Mouse (Mus musculus) layer of hippocampus, adult 18-20 months (tissue): ENCODE measurements around the gene Mtch1. TPM values are rescaled to one million over a fixed set of nuclear protein-coding genes. Genes with fewer than 3 reads are reported as not detected.
"Not testable (repeated sequence)": the region's sequence is repeated elsewhere in the genome, so short reads cannot be mapped to it uniquely, and the experiment has no call there.

Source experiments
- DNase-seq, 2 experiments: peaks; one replicate each; pipeline ENCODE4 v3.0.0; 2022; ENCODE audit warnings: low spot score in 2 of 2
- long read RNA-seq: library from polyadenylated mRNA; stranded (forward); transcript quantifications from one replicate; pipeline ENCODE4 v2.0.0, GENCODE M21; 2021
- total RNA-seq, 2 experiments: library from RNA; stranded (reverse); gene quantifications; 2 replicates each; pipeline ENCODE4 v1.2.3; 2021

Mtch1 gene
- total RNA-seq, result 100 to 1,000 TPM; 644 to 648 TPM
- long read RNA-seq, transcript Mtch1-217 (12 exons, 1,660 nt), result minor isoform, 33 of 1,067 reads
- long read RNA-seq, transcript Mtch1-202 (12 exons, 1,897 nt), result minor isoform, 246 of 1,067 reads
- long read RNA-seq, transcript Mtch1-211 (12 exons, 1,653 nt), result minor isoform, 92 of 1,067 reads
- long read RNA-seq, transcript Mtch1-201 (12 exons, 1,952 nt), result major isoform, 583 of 1,067 reads
- long read RNA-seq, partial matches to known transcripts, result 29 of 1,067 reads
- long read RNA-seq, other reads (novel, unspliced or antisense), result 31 of 1,067 reads

DNA sequence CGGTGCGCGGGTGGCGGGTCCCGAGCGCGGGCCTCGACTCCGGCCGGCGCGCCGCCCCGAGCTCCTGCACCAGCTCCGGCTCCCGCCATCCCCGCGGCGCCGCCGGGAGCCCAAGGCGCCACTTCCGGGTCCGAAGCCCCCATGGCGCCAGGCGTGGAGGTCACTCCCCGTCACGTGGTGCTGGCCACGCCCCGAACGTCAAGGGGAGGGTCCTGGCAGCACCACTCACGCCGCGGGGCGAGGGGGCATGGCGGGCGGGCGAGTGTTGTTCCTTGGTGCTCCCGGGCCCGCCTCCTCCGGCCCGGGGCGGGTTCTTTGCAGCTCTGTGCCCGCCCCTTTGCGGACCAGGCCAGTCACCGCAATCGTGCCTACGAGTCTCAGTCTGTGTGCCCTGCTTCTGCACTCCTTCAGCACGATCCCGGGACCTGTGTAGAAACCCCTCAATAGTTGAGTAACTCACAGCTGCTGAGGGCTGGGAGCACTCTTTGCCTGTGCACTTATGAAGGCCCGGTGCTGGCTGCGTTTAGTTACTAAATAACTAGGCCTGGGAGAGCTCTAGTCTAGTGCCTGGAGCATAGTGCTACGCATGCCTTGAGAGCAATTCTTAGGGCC, at the start of gene Mtch1:
Mtch1 (minus strand) TSS at position 290 of the 612 bp plus-strand sequence.
- DNase-seq, result peak; percentile 95 to 98

DNA sequence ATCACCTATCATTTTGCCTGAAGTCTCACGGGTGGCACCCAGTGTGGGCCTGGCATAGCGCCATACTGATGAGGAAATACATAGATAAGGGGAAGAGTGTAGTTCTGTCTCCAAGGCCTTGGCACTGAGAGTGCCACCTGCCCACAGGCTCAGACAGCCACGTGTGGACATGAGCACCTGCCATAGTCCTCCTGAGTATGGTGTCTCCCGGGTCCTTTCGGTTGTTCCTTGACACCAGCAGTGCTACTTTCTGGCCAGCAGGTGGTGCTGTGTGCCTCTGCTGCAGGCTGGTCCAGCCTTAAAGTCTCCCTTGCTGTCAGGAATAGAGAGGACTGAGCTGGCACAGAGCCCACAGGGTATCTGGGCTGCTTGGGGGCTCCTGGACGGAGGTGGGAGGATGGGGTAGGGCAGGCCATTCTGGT, 49.1 kb upstream of the Mtch1 start:
- peak; percentile 59 to 83 for DNase-seq

DNA sequence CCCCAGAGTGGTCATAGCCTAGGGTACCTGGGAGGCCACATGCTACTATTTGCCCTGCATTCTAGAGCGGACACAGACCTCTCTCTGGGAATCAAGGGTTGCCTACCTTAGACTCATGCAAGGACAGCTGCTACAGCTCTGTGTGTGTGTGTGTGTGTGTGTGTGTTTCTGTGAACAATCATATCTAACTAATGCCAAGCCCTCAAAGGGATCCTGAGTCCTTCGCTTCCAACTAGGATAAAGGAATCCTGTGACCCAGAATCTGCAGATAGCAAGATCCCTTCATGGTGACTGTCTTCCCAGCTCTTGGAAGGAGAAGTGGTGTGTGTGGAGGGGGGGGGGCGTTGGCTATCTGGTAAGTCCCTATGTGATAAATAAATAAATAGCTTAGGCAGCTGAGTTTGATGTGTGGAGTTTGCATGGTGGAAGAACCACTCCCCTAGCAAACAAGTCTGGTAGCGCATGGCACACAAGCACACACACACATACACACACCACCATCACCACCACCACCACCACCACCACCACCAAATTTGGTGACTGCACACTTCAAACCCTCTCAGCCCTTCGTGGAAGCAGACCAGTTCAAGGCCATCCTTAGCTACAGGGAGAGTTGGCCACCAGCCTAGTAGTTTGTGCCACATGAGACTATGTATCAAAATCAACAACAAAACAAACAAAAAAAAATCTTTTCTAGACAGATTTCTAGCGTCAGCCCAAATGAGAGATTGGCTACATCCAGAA, 48.5 kb upstream of the Mtch1 start:
- no peak for DNase-seq

DNA sequence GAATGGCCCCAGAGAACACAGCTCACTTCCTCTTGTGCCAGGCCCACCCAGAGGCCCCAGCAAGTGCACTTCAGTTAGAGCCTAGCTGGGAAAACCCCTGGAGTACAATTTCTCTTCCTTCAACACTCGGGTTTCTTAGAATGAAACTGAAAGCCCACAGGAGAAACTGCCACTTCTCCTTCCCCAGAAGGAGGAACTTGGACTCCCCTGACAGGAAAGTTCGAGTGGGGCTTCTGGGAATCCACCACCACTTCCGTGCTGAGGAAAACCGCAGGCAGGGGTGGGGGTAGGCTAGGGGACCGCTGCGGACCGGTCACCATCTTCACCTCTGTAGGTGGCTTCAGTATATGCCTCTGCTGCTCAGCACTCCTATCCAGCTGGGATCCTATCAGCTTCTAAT, 47.6 kb upstream of the Mtch1 start:
- no peak for DNase-seq

DNA sequence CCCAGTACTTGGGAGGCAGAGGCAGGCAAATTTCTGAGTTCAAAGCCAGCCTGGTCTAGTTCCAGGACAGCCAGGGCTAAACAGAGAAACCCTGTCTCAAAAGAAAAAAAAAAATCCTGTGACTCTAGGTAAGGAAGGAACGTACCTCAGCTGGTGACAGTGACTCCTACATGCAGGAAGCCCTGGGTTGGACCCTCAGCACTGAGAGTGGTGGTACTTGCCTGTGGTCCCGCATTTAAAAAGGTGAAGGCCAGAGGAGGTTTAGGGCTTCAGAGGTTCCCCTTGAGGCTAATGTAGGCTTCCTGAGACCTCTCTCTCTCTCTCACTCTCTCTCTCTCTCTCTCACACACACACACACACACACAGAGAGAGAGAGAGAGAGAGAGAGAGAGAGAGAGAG, 47.0 kb upstream of the Mtch1 start:
- not testable (repeated sequence) for DNase-seq

DNA sequence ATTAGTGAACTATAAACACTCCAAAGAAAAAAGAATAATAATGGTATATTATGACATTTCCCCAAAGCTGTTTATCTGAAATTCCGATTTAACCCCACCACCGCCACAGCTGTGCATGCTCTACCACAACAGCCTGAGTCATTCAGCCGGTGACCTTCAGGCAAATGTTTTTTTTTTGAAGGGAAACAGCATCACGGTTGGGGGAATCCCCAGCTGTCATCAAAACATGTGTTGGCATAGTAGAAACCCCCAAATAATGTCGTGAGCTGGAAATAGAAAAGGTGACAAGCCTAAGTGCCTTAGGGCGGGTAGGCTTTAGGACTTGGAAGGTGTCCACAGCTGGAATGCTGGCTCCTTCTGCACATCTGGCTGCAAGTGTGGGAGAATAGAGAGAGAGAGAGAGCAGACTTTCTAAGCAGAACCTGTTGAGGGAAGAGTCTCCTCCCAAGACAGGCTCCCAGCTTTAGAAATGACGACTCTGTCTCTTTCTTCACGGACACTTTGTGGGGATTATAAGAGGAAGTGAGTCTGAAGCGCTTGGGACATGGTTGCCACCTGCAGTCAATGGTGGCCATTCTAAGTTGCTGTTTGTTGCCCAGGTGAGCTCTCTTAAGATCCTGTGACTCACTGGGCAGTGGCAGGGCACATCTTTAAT, 46.5 kb upstream of the Mtch1 start:
- DNase-seq, result no peak

DNA sequence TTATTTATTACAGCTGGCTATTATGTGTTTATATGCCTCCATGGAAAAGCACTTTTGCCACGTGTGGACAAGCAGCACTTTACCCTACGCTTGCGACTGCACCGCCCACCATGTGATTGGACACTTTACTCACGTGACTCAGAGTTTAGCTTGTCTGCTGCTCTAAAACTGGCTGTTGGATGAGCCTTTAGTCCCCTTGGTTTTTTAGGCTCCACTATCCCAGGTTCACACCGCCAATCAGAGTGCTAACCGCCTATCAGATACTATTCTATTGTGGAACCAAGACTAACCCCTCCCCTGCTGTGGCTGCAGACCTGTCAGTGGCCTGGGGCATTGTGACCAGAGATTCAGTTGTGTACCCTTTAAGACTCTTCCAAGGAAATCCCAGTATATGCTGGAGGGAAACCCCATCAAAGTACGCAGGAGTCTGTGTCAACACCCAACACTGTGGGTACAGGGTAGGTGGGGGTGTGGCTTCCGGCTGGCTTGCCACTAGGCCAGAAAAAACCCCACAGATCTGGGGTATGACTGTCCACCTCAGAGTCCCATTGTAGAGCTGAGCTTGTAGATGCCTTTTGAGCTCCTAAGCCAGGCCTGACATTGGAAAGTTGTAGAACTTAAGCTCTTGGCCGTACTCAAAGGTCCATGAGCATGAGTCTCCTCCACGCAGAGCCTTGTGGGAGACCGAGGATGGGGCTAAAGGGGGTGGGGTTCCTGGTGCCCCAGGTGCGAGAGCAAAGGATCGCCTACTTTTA, 45.8 kb upstream of the Mtch1 start:
- no peak for DNase-seq

DNA sequence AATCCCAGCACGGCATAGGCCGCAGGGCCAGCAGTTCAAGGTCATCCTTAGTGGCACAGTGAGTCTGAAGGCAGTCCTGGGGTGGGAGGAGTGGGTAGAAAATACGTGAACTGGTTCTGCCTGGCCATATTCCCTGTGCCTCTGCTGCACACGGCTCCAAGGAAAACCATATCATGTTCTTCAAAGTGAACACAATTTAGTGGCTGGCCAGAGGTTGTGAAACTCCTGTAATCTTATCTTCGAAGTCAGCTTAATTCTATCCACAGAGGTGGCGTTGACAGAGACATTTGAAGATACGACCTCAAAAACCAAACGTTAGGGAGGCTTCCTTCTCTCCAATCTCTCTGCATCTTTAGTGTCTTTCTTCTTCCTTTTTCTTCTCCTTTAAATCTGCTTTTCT, 43.5 kb upstream of the Mtch1 start:
- no peak for DNase-seq

DNA sequence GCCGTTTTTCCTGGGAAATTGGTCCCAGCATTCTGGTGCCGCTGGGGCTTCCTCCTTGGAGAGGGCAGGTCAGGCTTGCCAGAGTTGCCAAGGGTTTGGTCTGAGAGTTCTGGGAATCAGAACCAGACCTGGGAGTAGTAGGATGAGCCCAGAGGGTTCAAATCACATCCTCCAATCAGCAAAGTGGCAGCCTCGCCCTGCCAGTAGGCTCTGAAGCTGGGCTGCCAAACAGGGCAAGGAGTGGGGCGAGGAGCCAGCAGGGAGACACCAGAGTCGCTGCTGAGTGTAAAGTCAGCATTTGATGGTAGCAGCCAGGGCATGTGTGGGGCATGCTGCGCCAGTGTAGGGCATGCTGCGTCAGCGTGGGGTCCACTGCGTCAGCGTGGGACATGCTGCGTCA, 41.2 kb upstream of the Mtch1 start:
- no peak for DNase-seq

DNA sequence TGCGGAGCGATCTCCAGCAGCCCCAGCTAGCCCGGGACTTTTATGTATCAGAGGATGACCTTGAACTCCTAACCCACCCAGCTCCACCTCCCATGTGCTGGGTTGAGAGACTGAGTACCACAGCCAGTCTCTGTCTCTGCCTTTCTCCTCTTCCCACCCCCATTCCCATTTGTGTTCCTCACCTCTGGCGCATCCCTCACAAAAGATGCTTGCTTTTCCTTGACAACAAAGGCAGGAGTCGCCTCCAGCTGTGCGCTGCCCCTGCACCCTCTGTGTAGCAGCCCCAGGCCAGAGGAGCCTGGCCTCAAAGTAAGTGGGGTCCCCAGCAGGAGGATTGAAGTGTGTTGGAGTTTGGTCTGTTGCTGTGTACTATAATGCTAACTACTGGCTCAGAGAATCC, 38.0 kb upstream of the Mtch1 start:
- no peak for DNase-seq

DNA sequence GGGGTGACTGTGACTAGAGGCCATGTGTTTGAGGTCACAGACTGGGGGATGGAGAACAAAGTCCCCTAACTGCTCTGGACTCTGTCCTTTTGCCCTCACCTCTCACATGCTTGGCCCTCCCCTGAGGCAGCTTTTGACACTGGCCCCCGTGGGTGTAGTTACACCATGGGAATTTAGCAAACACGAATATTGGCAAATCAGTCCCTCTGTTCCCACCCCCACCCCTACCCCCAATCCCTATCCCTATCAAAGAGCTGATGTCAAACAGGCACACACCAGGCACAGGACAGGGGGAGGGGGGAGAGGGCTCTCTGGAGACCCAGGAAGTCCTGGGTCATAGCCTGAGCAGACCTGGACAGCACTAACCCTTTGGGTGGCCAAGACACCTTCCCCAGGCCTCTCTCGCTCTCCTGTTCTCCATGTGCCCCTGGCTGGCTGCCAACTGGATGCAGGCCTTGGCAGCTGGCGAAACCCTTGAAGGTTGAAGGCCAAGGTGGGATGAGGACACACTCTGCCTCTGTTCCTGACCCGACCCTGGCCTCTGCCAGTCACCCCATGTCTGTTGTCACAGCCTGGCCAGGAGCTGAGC, 37.2 kb upstream of the Mtch1 start:
- DNase-seq, result no peak

DNA sequence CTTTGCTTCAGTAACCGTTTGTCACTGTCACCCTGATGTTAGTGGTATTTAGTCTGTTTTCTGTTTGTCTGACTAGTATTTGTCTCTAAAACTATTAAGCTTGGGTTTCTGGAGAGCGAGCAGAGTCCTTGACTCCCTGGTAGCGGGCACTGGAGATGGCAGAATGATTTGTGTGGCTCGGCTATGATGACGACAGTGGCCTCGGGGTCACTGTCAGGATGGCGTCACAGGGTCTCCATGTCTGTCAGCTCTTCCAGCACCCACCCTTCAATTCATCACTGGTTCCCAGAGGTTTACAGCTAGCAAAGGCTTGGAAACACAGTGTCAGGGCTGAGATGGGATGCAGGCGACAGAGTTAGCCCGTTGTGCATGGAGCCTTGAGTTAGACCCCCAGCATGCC, 36.2 kb upstream of the Mtch1 start:
- no peak for DNase-seq

DNA sequence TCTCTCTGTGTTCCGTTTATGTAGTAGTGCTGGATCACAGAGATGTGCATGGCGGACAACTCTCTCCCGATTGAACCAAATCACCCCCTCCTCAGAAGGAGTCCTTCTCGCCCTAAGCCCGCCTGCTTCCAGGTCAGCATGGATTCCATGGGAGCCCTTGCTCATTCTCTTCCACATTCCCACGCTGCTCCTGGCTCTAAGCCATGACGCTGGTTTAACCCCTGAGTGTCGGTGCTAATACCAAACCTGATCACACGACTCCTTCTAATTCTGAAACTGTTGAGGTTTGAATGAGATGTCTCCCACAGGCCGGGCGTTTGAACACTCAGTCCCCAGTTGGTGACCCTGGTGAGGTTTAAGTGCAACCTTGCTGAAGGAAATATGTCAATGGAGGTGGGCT, 34.7 kb upstream of the Mtch1 start:
- no peak for DNase-seq

DNA sequence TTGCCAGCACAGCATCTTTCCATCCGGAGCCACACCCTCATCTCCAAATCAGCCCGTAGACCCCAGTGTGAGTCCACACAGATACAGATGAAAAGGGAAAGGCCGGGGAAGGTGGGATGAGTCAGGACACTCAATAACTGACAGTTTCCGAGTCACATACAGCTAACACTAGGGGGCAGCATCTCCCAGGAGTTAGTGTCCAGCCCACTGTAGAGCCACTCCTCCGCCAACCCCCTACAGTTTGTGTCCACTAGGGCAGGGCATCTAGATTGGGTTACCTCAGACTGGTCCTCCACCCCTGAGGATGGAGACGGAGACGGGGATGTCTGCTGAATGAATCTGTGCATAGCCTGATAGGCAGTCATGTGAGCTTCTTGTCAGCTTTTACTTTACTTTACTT, 33.7 kb upstream of the Mtch1 start:
- peak in 1 of 2 experiments; percentile 49 for DNase-seq

DNA sequence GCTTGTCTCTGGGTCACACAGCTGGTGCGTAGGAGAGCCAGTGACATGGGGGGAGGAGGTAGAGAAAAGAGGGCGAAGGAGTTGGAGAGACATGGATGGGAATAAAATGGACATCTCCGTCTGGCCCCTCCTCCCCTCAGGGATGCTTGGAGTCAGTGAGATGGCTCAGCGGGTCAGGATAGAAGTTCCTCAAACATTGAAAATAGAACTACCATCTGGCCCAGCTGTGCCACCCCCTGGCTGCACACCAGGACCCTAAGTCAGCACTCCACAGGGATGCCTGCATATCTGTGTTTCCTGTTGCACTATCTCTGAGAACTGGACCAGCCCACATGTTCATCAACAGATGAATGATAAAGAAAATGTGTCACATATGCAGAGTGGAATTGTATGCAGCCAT, 32.5 kb upstream of the Mtch1 start:
- DNase-seq, result no peak

DNA sequence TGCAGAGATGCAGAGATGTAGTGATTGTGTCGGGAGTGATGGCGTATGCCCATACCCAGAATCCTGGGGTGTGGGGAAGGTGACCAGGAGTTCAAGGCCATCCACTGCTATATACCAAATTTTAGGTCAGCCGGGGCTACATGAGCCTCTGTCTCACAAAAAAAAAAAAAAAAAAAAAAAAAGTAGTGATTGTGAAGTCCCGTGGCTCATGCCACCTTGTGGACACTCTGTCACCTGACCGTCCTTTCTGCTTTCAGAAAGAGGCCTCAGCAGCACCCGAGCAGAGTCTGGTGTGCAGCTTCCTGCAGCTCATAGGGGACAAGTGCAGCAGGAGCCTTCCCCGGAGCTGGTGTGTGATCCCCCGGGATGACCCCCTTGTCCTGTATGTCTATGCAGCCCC, 30.3 kb upstream of the Mtch1 start:
- DNase-seq, result no peak

DNA sequence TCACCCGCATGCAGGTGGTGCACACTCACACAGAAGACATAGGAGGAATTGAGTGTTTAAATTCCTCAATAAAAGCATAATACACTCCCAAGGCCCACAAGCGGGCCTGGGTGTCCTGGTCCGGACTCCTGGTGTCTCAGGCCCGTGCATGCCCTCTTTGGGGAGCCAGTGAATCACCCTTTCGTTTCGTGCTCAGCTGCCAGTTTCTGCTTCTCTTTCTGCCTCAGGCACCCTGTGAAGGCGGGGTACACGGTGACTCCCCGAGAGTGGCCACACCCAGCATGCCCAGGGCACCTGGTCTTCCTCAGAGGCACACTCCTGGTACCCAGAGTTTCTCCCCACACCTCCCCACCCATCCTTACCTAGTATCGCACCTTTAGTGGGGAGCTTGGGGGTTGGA, 28.1 kb upstream of the Mtch1 start:
- no peak for DNase-seq

DNA sequence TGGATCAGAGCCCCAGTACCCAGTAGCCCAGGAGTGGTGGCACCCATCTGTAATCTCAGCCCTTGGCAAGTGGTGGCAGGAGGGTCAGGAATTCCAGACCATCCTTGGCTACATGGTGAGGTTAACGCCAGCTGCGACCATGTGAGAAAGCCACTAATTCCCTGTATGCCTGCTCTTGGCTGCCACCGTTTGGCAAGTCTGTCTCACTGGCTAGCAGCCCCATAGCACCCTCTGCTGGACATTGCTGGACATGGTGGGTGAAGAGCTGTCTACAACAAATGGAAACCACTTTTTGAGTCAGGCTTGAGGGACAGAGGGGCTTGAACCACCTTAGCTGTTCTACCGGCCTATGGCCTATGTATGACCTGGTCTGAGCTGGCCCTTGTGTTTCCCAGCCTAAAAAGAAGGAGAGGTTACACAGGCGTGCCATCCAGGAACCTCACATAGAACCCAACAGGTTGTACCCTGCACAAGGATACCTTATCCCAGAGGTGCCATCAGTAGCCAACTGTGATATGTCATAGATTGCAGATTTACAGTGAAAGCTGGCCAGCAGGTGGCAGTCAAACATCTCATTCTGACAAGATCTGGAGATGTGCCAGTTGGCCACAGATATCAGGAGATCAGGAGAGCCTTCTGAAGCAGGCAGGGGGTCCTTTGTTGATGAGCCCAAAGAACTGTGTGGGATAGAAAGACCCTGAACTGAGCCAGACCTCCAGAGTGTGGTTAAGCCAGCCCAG, 23.4 kb upstream of the Mtch1 start:
- peak; percentile 82 to 95 for DNase-seq

DNA sequence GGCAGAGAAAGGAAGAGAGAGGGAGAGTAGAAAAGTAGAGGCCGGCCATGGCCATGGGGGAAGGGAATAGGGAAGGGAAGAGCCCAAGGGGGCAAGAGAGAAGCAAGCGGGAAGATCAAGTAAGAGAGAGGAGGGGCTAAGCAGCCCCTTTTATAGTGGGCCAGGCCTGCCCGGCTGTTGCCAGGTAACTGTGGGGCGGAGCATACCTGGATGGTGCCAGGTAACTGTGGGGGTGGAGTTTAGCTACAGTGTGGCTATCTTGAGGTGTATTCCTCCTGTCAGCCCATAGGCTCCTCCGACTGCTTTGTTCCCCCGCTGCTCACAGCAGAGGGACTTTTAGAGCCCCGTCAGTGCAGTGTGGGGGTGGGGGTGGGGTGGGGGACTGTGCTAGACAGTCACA, 21.0 kb upstream of the Mtch1 start:
- DNase-seq, result no peak

DNA sequence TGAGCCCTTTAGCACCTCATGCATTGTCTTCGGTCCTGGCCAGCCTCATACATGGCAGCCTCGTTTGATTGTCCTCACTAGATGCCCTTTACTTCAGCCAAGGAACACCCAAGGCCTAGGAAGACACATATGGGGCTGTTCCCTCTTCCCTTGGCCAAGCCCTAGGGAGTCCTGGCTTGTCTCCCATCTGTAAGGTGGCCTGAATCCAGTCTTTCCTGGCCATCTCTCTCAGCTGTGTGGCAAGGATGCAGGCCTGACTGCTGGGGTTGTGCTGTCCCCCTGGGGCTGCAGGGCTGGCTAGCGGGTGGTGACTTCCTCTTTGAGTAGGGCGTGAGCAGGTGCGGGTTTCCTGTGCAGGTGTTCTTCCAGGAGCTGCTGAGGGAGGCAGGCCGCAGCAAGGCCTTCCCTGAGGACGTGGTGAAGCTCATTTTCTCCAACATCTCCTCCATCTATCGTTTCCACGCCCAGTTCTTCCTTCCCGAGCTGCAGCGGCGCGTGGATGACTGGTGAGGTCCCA, 17.4 kb upstream of the Mtch1 start:
- DNase-seq, result no peak
